Mouse (Mus musculus) myocyte (in vitro differentiated cells): ENCODE measurements around the gene Tchhl1. TPM values are rescaled to one million over a fixed set of nuclear protein-coding genes. Genes with fewer than 3 reads are reported as not detected.

Experiments
- H3K27me3 ChIP-seq: one replicate; pipeline ENCODE4 v1.6.1; 2011; ENCODE audit not compliant: control insufficient read depth, insufficient read depth, insufficient read length
- H3K36me3 ChIP-seq: one replicate; pipeline ENCODE4 v1.6.1; 2011; ENCODE audit not compliant: control insufficient read depth, insufficient read depth
- H3K4me2 ChIP-seq: one replicate; pipeline ENCODE4 v1.6.1; 2011; ENCODE audit warnings: low read depth, control low read depth
- H3K4me3 ChIP-seq: one replicate; pipeline ENCODE4 v1.5.1; 2011; ENCODE audit warnings: mild to moderate bottlenecking, control low read depth, moderate library complexity
- H3K79me2 ChIP-seq: one replicate; pipeline ENCODE4 v1.6.1; 2011; ENCODE audit not compliant: control insufficient read depth, insufficient read depth
- H3ac ChIP-seq: one replicate; pipeline ENCODE4 v1.6.1; 2011; ENCODE audit not compliant: control insufficient read depth, insufficient read length
- CEBPB ChIP-seq: IDR thresholded peaks from 2 replicates; pipeline ENCODE4 v1.6.1; 2011; ENCODE audit warnings: mild to moderate bottlenecking, moderate library complexity; ENCODE audit not compliant: poor library complexity, insufficient read depth, severe bottlenecking
- E2F4 ChIP-seq: IDR thresholded peaks from one replicate; pipeline ENCODE4 v1.6.1; 2011; ENCODE audit warnings: mild to moderate bottlenecking, control low read depth, moderate library complexity; ENCODE audit not compliant: insufficient read depth
- MAX ChIP-seq: IDR thresholded peaks from one replicate; pipeline ENCODE4 v1.6.1; 2011; ENCODE audit warnings: low read depth, mild to moderate bottlenecking, control low read depth
- MYOD1 ChIP-seq, 3 experiments: IDR thresholded peaks; one replicate each; pipeline ENCODE4 v1.6.1; 2011; ENCODE audit warnings: control low read depth in 2 of 3, low read depth in 2 of 3, mild to moderate bottlenecking in 2 of 3, moderate library complexity in 1 of 3; ENCODE audit not compliant: insufficient read length in 2 of 3, control insufficient read depth in 1 of 3
- MYOG ChIP-seq, 3 experiments: IDR thresholded peaks; one replicate each; pipeline ENCODE4 v1.6.1; 2011; ENCODE audit warnings: control low read depth in 2 of 3, low read depth in 2 of 3, mild to moderate bottlenecking in 2 of 3; ENCODE audit not compliant: insufficient read length in 2 of 3, control insufficient read depth in 1 of 3, insufficient read depth in 1 of 3
- POLR2A ChIP-seq: IDR thresholded peaks from one replicate; pipeline ENCODE4 v1.6.1; 2011; ENCODE audit warnings: low read depth, mild to moderate bottlenecking, control low read depth, moderate library complexity; ENCODE audit not compliant: insufficient read length
- POLR2AphosphoS2 ChIP-seq: IDR thresholded peaks from one replicate; pipeline ENCODE4 v1.6.1; 2011; ENCODE audit warnings: low read depth, control low read depth; ENCODE audit not compliant: insufficient read length
- REST ChIP-seq: IDR thresholded peaks from one replicate; pipeline ENCODE4 v1.6.1; 2011; ENCODE audit warnings: mild to moderate bottlenecking, control low read depth, moderate library complexity; ENCODE audit not compliant: insufficient read depth, insufficient read length
- SRF ChIP-seq: IDR thresholded peaks from one replicate; pipeline ENCODE4 v1.6.1; 2011; ENCODE audit warnings: low read depth; ENCODE audit not compliant: control insufficient read depth, insufficient read length
- TCF12 ChIP-seq: IDR thresholded peaks from one replicate; pipeline ENCODE4 v1.6.1; 2011; ENCODE audit warnings: mild to moderate bottlenecking, control low read depth; ENCODE audit not compliant: poor library complexity, insufficient read depth, severe bottlenecking
- TCF3 ChIP-seq: IDR thresholded peaks from one replicate; pipeline ENCODE4 v1.6.1; 2011; ENCODE audit warnings: low read depth, control low read depth; ENCODE audit not compliant: insufficient read length
- USF1 ChIP-seq: IDR thresholded peaks from one replicate; pipeline ENCODE4 v1.6.1; 2011; ENCODE audit warnings: low read depth, mild to moderate bottlenecking, control low read depth, moderate library complexity
- polyA plus RNA-seq: library from polyadenylated mRNA; unstranded; fragments of >200 nt; fragmentation: generic; extraction: Trizol; gene quantifications from one replicate; pipeline ENCODE4 v1.2.1, GENCODE M21; 2012; ENCODE audit warnings: missing spikeins

The Tchhl1 gene
- polyA plus RNA-seq, 1 experiment = not detected

DNA sequence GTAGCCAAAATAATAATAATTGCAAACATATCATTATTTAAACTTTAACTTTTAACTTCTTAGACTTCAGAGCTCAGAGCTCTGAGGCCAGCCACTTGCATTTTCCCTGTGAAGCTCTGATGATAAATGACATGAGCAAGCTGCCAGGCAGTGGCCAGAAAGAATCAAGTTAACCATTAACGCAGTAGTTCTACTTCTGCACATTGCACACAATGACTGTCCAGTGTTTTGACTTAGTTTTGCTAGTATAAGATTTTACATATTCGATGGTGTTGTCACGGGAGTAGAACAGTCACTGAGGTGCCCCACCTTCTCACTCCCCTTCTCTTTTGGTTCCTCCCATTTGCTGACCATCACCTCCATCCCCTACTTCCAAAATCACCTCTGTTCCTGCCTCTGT, 28.6 kb downstream of the Tchhl1 start:
- no peaks in the 10 kb centered on the region for H3K79me2 ChIP-seq
- no peak overlapping the region for H3K4me2 ChIP-seq
- H3K36me3 ChIP-seq = no peaks in the 10 kb centered on the region
- H3K4me3 ChIP-seq = no peak overlapping the region
- TF ChIP-seq POLR2A (no peak), MAX (no peak)
- no peak overlapping the region for H3ac ChIP-seq
- H3K27me3 ChIP-seq = no peaks in the 10 kb centered on the region

DNA sequence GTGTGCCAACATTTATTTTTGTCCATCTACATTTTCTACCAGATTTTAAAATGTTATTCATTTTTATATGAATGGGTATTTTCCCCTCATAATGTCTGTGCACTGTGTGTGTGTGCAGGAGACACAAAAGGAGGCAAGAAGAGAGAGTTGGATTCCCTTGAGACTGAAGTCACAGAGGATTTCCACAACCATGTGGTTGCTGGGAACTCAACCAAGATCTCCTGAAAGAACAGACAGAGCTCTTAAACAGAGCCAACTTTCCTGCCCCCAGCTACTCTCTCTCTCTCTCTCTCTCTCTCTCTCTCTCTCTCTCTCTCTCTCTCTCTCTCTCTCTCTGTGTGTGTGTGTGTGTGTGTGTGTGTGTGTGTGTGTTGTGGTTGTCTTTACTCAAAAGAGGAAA, 30.6 kb downstream of the Tchhl1 start:
- H3K79me2 ChIP-seq = no peaks in the 10 kb centered on the region
- no peak overlapping the region for H3ac ChIP-seq
- no peak for TF ChIP-seq MYOG (IDR thresholded peaks at IDR 0.05; ENCODE audit: control insufficient read depth in 1 of 3, insufficient read depth in 1 of 3, insufficient read length in 2 of 3, low read depth in 2 of 3)
- no peak for TF ChIP-seq TCF12
- TF ChIP-seq E2F4 = no peak
- TF ChIP-seq POLR2A = no peak
- TF ChIP-seq MYOD1 (IDR thresholded peaks at IDR 0.05; ENCODE audit: control insufficient read depth in 1 of 3, insufficient read length in 2 of 3, low read depth in 2 of 3) = no peak
- TF ChIP-seq CEBPB = no peak
- TF ChIP-seq REST = no peak
- TF ChIP-seq MAX = no peak
- no peak for TF ChIP-seq SRF
- TF ChIP-seq TCF3 = no peak
- no peak for TF ChIP-seq POLR2AphosphoS2
- no peak for TF ChIP-seq USF1
- H3K4me2 ChIP-seq = no peak overlapping the region
- H3K36me3 ChIP-seq = no peaks in the 10 kb centered on the region
- H3K4me3 ChIP-seq = no peak overlapping the region
- H3K27me3 ChIP-seq = no peaks in the 10 kb centered on the region

DNA sequence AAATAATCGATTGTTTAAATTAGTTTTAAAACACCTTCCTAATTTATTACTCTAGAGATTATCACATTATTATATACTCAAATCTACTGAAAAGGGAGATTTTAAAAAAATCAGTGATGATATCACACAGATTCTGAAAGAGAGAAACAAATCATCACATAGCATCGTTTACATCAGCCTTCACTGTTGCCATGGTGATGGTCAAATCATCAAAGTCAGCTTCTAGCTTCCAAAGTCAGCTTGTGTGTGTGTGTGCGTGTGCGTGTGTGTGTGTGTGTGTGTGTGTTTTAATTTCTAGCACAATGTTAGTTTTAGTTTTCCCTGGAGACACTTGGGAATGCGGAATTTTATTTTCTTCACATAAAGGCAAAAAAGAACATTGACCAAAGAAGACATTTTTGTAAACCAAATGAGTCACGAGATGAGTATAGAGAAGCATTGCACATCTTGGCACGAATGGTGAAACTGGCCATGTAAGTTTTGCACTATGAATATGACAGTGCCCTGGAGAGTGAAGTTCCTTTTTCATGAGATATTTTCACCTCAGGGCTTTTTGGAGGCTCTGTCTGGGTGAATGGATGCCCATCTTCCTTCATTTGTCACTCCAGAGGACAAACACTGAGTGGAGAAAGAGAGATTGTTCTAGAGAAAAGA, 36.1 kb downstream of the Tchhl1 start:
- H3K36me3 ChIP-seq = no peaks in the 10 kb centered on the region
- H3ac ChIP-seq = no peak overlapping the region
- no peaks in the 10 kb centered on the region for H3K27me3 ChIP-seq
- H3K79me2 ChIP-seq = no peaks in the 10 kb centered on the region
- TF ChIP-seq USF1 (no peak), POLR2AphosphoS2 (no peak), MYOG (IDR thresholded peaks at IDR 0.05; ENCODE audit: control insufficient read depth in 1 of 3, insufficient read depth in 1 of 3, insufficient read length in 2 of 3, low read depth in 2 of 3) (no peak), REST (no peak), POLR2A (no peak), E2F4 (no peak), MAX (no peak), TCF12 (no peak), MYOD1 (IDR thresholded peaks at IDR 0.05; ENCODE audit: control insufficient read depth in 1 of 3, insufficient read length in 2 of 3, low read depth in 2 of 3) (no peak), SRF (no peak), CEBPB (no peak), TCF3 (no peak)
- H3K4me2 ChIP-seq = no peak overlapping the region
- no peak overlapping the region for H3K4me3 ChIP-seq

DNA sequence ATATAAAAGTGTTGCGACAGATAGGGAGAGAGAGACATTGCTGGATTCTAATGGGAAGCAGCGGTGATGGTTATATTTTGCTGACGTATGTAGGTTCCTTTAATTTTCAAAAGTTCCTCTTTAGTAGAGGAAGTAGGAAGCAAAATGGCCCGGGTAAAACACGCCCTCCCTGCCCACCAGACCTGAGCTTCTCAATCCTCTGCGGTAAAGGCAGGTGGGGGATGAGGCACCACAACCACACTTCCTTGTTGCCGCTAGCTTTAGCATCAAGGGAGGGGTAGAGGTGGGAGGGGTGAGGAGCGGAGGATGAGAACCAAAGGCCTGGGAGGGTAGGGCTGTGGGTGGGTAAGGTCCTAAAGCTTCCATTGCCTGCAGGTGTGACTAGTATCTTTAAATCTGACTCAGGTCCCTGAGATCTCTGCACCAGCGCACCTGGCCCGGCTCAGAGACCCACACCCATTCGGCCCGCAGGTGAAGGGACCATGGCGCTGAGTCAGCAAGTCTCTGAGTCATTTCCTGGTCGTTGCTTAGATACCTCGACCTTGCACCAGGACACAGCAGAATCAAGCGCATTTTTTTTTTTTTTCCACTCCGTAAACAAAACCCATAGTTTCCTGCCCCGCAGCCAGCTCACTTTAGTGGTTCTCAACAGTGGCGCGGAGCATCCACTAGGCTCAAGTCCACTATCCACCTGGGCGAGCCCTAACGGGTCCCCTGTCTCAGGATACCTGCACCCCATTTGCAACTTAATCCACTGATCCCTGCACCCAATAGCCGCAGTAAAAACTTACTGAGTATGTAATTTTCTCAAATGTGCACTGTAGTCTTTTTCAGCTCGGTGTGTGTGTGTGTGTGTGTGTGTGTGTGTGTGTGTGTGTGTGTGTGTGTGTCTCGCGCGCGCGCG, 37.7 kb downstream of the Tchhl1 start:
- no peak overlapping the region for H3K4me3 ChIP-seq
- no peaks in the 10 kb centered on the region for H3K79me2 ChIP-seq
- no peak overlapping the region for H3ac ChIP-seq
- no peak overlapping the region for H3K4me2 ChIP-seq
- no peaks in the 10 kb centered on the region for H3K36me3 ChIP-seq
- H3K27me3 ChIP-seq = no peaks in the 10 kb centered on the region
- TF ChIP-seq TCF3 (no peak), USF1 (no peak)

DNA sequence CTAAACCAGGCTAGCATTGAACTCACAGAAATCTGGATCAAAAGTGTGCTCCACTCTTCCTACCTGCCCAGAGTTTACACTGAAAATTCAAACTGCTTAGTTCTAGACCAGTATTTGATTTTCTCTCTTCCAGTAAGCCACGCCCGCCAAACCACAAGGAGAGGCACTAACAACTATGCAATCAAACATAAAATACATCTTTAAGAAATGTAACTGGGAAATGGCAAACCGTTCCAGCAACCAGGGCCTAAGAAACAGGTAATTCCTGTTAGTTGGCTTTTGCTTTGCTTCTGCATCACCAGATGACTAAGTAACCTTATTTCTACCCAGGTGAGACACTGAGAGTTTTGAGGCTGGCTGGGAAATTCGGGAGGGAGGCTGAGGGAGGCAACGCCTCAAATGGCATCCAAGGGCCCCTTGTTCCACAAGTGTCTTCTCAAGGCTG, 38.3 kb downstream of the Tchhl1 start:
- H3K4me2 ChIP-seq = no peak overlapping the region
- no peak overlapping the region for H3ac ChIP-seq
- H3K79me2 ChIP-seq = no peaks in the 10 kb centered on the region
- H3K36me3 ChIP-seq = no peaks in the 10 kb centered on the region
- H3K4me3 ChIP-seq = no peak overlapping the region
- H3K27me3 ChIP-seq = no peaks in the 10 kb centered on the region
- TF ChIP-seq POLR2A (no peak), MYOD1 (IDR thresholded peaks at IDR 0.05; ENCODE audit: control insufficient read depth in 1 of 3, insufficient read length in 2 of 3, low read depth in 2 of 3) (no peak), POLR2AphosphoS2 (no peak), SRF (no peak), CEBPB (no peak), E2F4 (no peak), TCF3 (no peak), MAX (no peak)
